Mouse (Mus musculus) liver, embryonic 14.5 days (tissue): Measurements from ENCODE around the gene Fcho1. TPM values are rescaled to one million over a fixed set of nuclear protein-coding genes. Genes with fewer than 3 reads are reported as not detected.

Source experiments
- ATAC-seq: fragments of 200-750 bp; cut with Nextera tagmentation; 2 replicates; pipeline ENCODE4 v1.8.0; 2017; ENCODE audit warnings: moderate number of reproducible peaks, mild to moderate bottlenecking, moderate library complexity; ENCODE audit not compliant: insufficient read depth
- DNase-seq, 3 experiments: peaks; one replicate each; pipeline ENCODE4 v3.0.0-alpha.2; 2012 to 2013; ENCODE audit warnings: low read depth in 3 of 3, low spot score in 3 of 3
- H3K27ac ChIP-seq: fragments of 300-500 bp; sonication (generic); 2 replicates; pipeline ENCODE4 v1.5.1; 2014; ENCODE audit warnings: moderate library complexity, mild to moderate bottlenecking, control low read depth, inconsistent platforms
- H3K27me3 ChIP-seq: fragments of 300-500 bp; sonication (generic); 2 replicates; pipeline ENCODE4 v1.6.1; 2014; ENCODE audit warnings: mild to moderate bottlenecking, low read length, moderate library complexity; ENCODE audit not compliant: control insufficient read depth, insufficient read depth
- H3K36me3 ChIP-seq: fragments of 300-500 bp; sonication (generic); replicated peaks from 2 replicates; pipeline ENCODE4 v1.6.1; 2014; ENCODE audit warnings: low read depth; ENCODE audit not compliant: control insufficient read depth, insufficient read depth
- H3K4me1 ChIP-seq, 2 experiments: fragments of 200-500 bp in 1 of 2; fragments of 300-500 bp in 1 of 2; sonication (generic) in 1 of 2; replicated peaks; 2 replicates each; pipeline ENCODE4 v1.6.1; 2012 to 2014; ENCODE audit warnings: antibody characterized with exemption in 1 of 2, inconsistent platforms in 1 of 2, low read length in 1 of 2; ENCODE audit not compliant: control insufficient read depth in 2 of 2, insufficient read depth in 2 of 2
- H3K4me2 ChIP-seq: fragments of 300-500 bp; sonication (generic); 2 replicates; pipeline ENCODE4 v1.6.1; 2014; ENCODE audit warnings: low read depth, mild to moderate bottlenecking, control low read depth, moderate library complexity
- H3K4me3 ChIP-seq, 2 experiments: fragments of 200-500 bp in 1 of 2; fragments of 300-500 bp in 1 of 2; sonication (generic) in 1 of 2; 2 replicates each; pipeline ENCODE4 v1.5.1; 2012 to 2014; ENCODE audit warnings: low read depth in 2 of 2, low read length in 2 of 2, mild to moderate bottlenecking in 2 of 2, control low read depth in 1 of 2, inconsistent platforms in 1 of 2, moderate library complexity in 1 of 2; ENCODE audit not compliant: insufficient read depth in 1 of 2
- H3K9ac ChIP-seq: fragments of 300-500 bp; sonication (generic); replicated peaks from 2 replicates; pipeline ENCODE4 v1.6.1; 2014; ENCODE audit warnings: mild to moderate bottlenecking, control low read depth, moderate library complexity
- H3K9me3 ChIP-seq: fragments of 300-500 bp; sonication (generic); 2 replicates; pipeline ENCODE4 v1.6.1; 2016; ENCODE audit warnings: low read length, mixed read lengths; ENCODE audit not compliant: control insufficient read depth
- CTCF ChIP-seq: IDR thresholded peaks from 2 replicates; pipeline ENCODE4 v1.5.1; 2016; ENCODE audit warnings: antibody characterized with exemption, low read depth, control low read depth
- EP300 ChIP-seq: IDR thresholded peaks from 2 replicates; pipeline ENCODE4 v1.6.1; 2016; ENCODE audit warnings: antibody characterized with exemption, low read depth
- WGBS: fragments of 180-500 bp; shearing (Covaris S2); extraction: QIAGEN DNeasy Blood & Tissue Kit; methylation state at CpG from one replicate; pipeline ENCODE4 v1.1.7; 2014; ENCODE audit not compliant: insufficient replicate concordance; 5-methylcytosine and 5-hydroxymethylcytosine counted together
- polyA plus RNA-seq, 2 experiments: library from polyadenylated mRNA; depleted of rRNA in 1 of 2; stranded (reverse) in 1 of 2; unstranded in 1 of 2; fragments of >200 nt; fragmentation: Nextera tagmentation in 1 of 2; extraction: Ambion mirVana in 1 of 2; gene quantifications; 2 replicates each; pipeline versions ENCODE4 v1.2.1 to v1.2.3; 2012 to 2014

Fcho1 gene
- polyA plus RNA-seq, 2 experiments, result 14.7 to 24.6 TPM

DNA sequence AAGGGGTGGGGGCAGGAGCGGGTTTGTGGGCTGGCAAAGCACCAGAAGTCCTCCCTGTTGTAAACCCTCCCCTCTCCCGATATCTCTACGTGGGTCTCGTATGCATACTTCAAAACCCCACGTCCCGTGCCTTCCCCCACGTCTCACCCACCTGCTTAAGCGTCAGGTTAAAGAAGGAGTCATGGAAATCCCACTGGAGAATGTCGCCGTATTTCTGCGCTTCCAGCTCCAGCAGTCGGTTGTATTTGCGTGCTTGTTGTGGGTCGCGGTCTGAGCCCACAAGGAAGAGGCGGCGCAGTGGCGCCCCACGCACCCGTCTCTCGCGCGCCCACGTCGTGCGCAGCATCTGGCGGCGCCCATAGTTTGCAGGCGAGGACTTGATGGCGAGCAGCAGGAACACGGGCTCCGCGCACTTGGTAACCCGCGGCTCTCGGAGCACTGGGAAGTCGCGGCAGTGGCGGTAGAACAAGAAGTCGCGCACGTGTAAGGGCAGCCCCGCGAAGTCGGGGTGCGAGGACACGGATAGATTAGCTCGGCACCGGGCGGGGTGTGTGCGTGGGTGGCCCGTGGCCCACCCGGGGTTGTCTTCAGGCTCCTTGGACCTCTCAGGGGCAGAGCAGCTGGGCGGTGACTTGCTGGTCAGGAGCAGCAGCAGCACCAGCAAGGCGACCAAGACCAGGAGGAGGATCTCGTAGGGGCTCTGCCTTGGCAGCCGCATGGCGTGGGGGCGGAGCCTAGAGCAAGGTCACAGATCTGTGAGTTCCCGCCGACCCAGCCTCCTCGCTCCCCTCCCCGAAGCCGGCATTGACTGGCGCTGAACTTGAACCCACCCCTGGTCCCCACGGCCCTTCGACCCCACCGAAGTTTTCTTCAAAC is 32.1 kb downstream of the Fcho1 start:
- Histone ChIP-seq H3K4me3 (no peak overlapping the region), H3K36me3 (no peaks in the 10 kb centered on the region), H3K9ac (no peak overlapping the region), H3K9me3 (no peaks in the 10 kb centered on the region), H3K4me1 (no peaks in the 10 kb centered on the region), H3K27ac (no peak overlapping the region), H3K4me2 (no peak overlapping the region), H3K27me3 (peaks cover 65% of the 10 kb centered on the region)
- TF ChIP-seq CTCF, result no peak
- TF ChIP-seq EP300, result no peak
- ATAC-seq (no peak), DNase-seq (no peak)
- WGBS, result 9% methylated on average over 68 of the region's 68 CpGs

DNA sequence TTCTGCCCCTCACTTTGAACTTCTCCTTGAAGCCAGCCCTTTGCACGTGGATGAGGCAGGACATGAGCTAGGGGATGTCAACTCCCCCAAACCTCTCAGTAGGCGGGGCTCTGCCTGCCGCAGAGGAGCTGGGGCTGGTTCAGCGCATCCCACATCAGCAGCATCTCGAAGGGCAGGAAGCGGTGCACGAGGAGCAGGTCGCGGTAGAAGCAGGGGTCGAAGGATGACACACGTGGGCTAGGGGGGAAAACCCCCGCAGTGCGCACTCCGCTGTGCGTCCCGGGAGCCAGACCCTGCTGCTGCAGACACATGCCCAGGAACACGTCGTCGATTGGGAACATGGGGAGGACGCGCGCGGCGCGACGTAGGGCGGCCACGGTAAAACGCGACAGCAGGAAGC is 33.0 kb downstream of the Fcho1 start:
- H3K4me1 ChIP-seq, result no peaks in the 10 kb centered on the region
- DNase-seq (no peak), ATAC-seq (no peak)
- no peak overlapping the region for H3K27ac ChIP-seq
- H3K9me3 ChIP-seq, result no peaks in the 10 kb centered on the region
- peaks cover 74% of the 10 kb centered on the region for H3K27me3 ChIP-seq
- no peak overlapping the region for H3K4me2 ChIP-seq
- H3K36me3 ChIP-seq, result no peaks in the 10 kb centered on the region
- TF ChIP-seq CTCF (no peak), EP300 (no peak)
- H3K4me3 ChIP-seq, result no peak overlapping the region
- H3K9ac ChIP-seq, result no peak overlapping the region
- WGBS, result 6% methylated on average over 29 of the region's 30 CpGs

DNA sequence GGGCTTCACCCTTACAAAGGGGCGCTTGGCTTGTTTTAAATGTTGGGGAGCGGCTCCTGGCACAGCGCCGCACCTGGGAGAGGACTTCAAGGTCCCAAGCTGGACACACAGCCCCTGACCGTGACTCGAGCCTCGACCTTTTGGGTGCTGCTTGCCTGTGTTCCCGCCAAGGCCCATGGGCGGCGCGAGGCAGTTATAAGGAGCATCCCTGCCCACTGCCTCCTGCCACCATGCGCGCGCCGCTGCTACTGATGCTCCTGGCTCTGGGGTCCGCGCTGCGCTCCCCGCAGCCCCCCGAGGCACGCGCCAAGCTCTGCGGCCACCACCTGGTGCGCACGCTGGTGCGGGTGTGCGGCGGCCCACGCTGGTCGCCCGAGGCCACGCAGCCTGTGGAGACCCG is 36.5 kb downstream of the Fcho1 start, which contains the start of gene Insl3:
Gene Insl3 (plus strand): TSS at position 187 of the 400 bp plus-strand sequence.
- no peak for DNase-seq
- ATAC-seq, result no peak
- WGBS, result 17% methylated on average over 33 of the region's 33 CpGs

DNA sequence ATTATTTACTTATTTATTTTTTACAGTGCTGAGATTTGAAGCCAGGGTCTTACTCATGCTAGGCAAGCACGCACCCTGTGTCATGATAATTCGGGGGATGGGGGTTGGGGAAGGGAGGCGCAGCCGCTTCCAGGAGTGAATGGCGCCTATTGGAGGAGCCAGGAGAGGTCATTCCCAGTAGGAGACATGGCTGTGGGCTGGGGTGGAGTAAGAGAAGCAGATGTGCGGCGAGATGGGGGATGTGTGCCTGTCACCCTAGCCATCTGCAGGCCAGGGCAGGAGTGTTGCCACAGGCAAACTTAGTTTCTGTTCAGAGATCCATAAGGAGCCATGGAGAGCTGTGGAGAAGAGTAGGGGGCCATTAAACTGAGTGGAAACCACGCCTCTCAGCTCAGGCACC is 37.9 kb downstream of the Fcho1 start:
- DNase-seq (no peak), ATAC-seq (no peak)
- WGBS, result 42% methylated on average over 8 of the region's 8 CpGs
- Histone ChIP-seq H3K4me2 (no peak overlapping the region), H3K4me1 (no peaks in the 10 kb centered on the region), H3K27ac (no peak overlapping the region), H3K36me3 (no peaks in the 10 kb centered on the region), H3K27me3 (peaks cover 69% of the 10 kb centered on the region), H3K9me3 (no peaks in the 10 kb centered on the region), H3K4me3 (no peak overlapping the region), H3K9ac (no peak overlapping the region)
- TF ChIP-seq CTCF (no peak), EP300 (no peak)

More for the DNA sequence above, 36.5 kb downstream of the Fcho1 start, which contains the start of gene Insl3:
- no peak for TF ChIP-seq EP300
- no peak for TF ChIP-seq CTCF
- Histone ChIP-seq H3K4me1 (no peaks in the 10 kb centered on the region), H3K9me3 (no peaks in the 10 kb centered on the region), H3K27ac (no peak within 1 kb of the TSS), H3K36me3 (no peaks in the 10 kb centered on the region), H3K27me3 (peaks cover 83% of the 10 kb centered on the region), H3K4me3 (no peak within 1 kb of the TSS), H3K9ac (no peak within 1 kb of the TSS), H3K4me2 (no peak within 1 kb of the TSS)

DNA sequence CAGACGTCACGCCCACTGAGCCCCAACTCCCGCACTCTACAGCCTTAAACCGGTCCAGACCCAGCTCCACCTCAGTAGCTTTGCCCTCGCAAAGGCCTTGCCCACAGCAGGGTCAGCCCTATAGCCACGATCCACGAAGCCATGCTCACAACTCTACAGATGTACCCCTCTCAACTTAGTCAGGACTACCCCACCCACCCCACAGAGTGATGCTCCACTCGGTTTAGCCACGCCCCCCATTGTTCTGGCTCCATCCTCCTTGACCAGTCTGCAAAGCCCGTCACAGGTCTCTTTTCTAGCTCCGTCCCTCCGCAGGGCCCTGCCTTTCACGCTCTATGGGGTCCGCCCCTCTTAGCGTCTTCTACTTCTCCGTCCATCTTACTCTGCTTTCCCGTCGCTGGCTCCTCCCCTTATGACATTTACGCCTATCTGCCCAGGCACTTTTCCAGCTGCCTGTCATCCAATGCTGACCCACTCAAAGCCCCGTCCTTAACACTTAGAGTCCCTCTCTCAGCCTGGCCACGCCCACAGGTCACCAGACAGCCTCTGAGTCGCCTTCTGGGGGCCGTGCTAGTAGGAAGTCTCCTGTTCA is 39.3 kb downstream of the Fcho1 start:
- Histone ChIP-seq H3K9ac (no peak overlapping the region), H3K27ac (no peak overlapping the region), H3K4me3 (no peak overlapping the region), H3K9me3 (no peaks in the 10 kb centered on the region), H3K4me1 (no peaks in the 10 kb centered on the region), H3K36me3 (no peaks in the 10 kb centered on the region), H3K27me3 (peaks cover 55% of the 10 kb centered on the region), H3K4me2 (no peak overlapping the region)
- TF ChIP-seq CTCF (no peak), EP300 (no peak)
- no peak for DNase-seq
- 41% methylated on average over 23 of the region's 23 CpGs for WGBS
- ATAC-seq, result no peak; the same call in none of the 2 replicates
